Mouse (Mus musculus) left cerebral cortex, postnatal 10 days (tissue): ENCODE measurements at regions not wholly inside any gene's neighbourhood (a gene's known extent, or its start where the extent isn't known, plus 50 kb on each side); places are given as distances from the start of the nearest gene placed in this dataset.

ENCODE experiments used
- DNase-seq, 2 experiments: peaks; one replicate each; pipeline ENCODE4 v3.0.0; 2021 to 2022; ENCODE audit warnings: low spot score in 2 of 2, mixed read lengths in 1 of 2; ENCODE audit errors: extremely low spot score in 1 of 2
- intact Hi-C: fragments of 180-260 bp; cut with DNase I; formaldehyde crosslinking; loops from one replicate; pipeline ENCODE4 v1.15.1; 2025

- intact Hi-C loops: no loop called here
- DNase-seq: no peak
These were observed 291.9 kb upstream of the Klf4 start for GRCm38 (mm10) chr4:55824047-55824760.

GRCm38 (mm10) chr4:55823583-55823982 is 291.3 kb upstream of the Klf4 start:
- intact Hi-C loops: no loop called here
- DNase-seq: no peak

- no peak for DNase-seq
- intact Hi-C loops: no loop called here
These were observed 285.0 kb upstream of the Klf4 start for GRCm38 (mm10) chr4:55817035-55817818.

GRCm38 (mm10) chr4:55815832-55816231 is 283.6 kb upstream of the Klf4 start:
- intact Hi-C loops: no loop called here

GRCm38 (mm10) chr4:55812846-55813245 is 280.6 kb upstream of the Klf4 start:
- DNase-seq: no peak
- intact Hi-C loops: loop anchor here (5.0 kb wide), 1 partner anchor 281 kb away; the partner anchor contains the start of gene Klf4

More at GRCm38 (mm10) chr4:55815832-55816231, 283.6 kb upstream of the Klf4 start:
- no peak for DNase-seq

GRCm38 (mm10) chr4:55811656-55812055 is 279.4 kb upstream of the Klf4 start:
- intact Hi-C loops: loop anchor here (5.0 kb wide), 1 partner anchor 279 kb away; the partner anchor contains the start of gene Klf4
- DNase-seq: no peak

GRCm38 (mm10) chr4:55808501-55808900 is 276.2 kb upstream of the Klf4 start:
- intact Hi-C loops: no loop called here
- no peak for DNase-seq

- intact Hi-C loops: no loop called here
- DNase-seq: no peak
These were observed 274.5 kb upstream of the Klf4 start for GRCm38 (mm10) chr4:55806799-55807198.

- no peak for DNase-seq
These were observed 273.2 kb upstream of the Klf4 start for GRCm38 (mm10) chr4:55805255-55806051.

GRCm38 (mm10) chr4:55802101-55802500 is 269.8 kb upstream of the Klf4 start:
- DNase-seq: no peak
- intact Hi-C loops: no loop called here

More at GRCm38 (mm10) chr4:55805255-55806051, 273.2 kb upstream of the Klf4 start:
- intact Hi-C loops: no loop called here

- no peak for DNase-seq
- intact Hi-C loops: no loop called here
These were observed 265.8 kb upstream of the Klf4 start for GRCm38 (mm10) chr4:55798099-55798498.

GRCm38 (mm10) chr4:55781329-55781847 is 249.1 kb upstream of the Klf4 start:
- DNase-seq: no peak
- intact Hi-C loops: no loop called here

GRCm38 (mm10) chr4:55779581-55779980 is 247.3 kb upstream of the Klf4 start:
- no peak for DNase-seq
- intact Hi-C loops: no loop called here

GRCm38 (mm10) chr4:55775858-55776257 is 243.6 kb upstream of the Klf4 start:
- intact Hi-C loops: no loop called here

GRCm38 (mm10) chr4:55774571-55774970 is 242.3 kb upstream of the Klf4 start:
- no peak for DNase-seq
- intact Hi-C loops: no loop called here

More at GRCm38 (mm10) chr4:55775858-55776257, 243.6 kb upstream of the Klf4 start:
- no peak for DNase-seq

- no peak for DNase-seq
These were observed 237.4 kb upstream of the Klf4 start for GRCm38 (mm10) chr4:55769656-55770055.

GRCm38 (mm10) chr4:55768325-55768724 is 236.1 kb upstream of the Klf4 start:
- intact Hi-C loops: no loop called here
- no peak for DNase-seq

More at GRCm38 (mm10) chr4:55769656-55770055, 237.4 kb upstream of the Klf4 start:
- intact Hi-C loops: no loop called here

- DNase-seq: no peak
- intact Hi-C loops: no loop called here
These were observed 234.9 kb upstream of the Klf4 start for GRCm38 (mm10) chr4:55767133-55767532.

- DNase-seq: no peak
- intact Hi-C loops: no loop called here
These were observed 233.5 kb upstream of the Klf4 start for GRCm38 (mm10) chr4:55765780-55766179.
